Mouse (Mus musculus) limb, embryonic 15.5 days (tissue): Measurements from ENCODE around the gene Il1r1. TPM values are rescaled to one million over a fixed set of nuclear protein-coding genes. Genes with fewer than 3 reads are reported as not detected.
"Not testable (repeated sequence)": the region's sequence is repeated elsewhere in the genome, so short reads cannot be mapped to it uniquely, and the experiment has no call there.

Experiments used
- ATAC-seq: fragments of 200-750 bp; cut with Nextera tagmentation; 2 replicates; pipeline ENCODE4 v1.8.0; 2017; ENCODE audit warnings: low read depth, moderate TSS enrichment; ENCODE audit not compliant: insufficient number of reproducible peaks, low FRiP score, low TSS enrichment
- H3K27ac ChIP-seq: fragments of 300-500 bp; sonication (generic); 2 replicates; pipeline ENCODE4 v1.5.1; 2015; ENCODE audit warnings: moderate library complexity, mild to moderate bottlenecking, inconsistent platforms
- H3K27me3 ChIP-seq: fragments of 300-500 bp; sonication (generic); 2 replicates; pipeline ENCODE4 v1.6.1; 2015; ENCODE audit warnings: inconsistent platforms
- H3K36me3 ChIP-seq: fragments of 300-500 bp; sonication (generic); 2 replicates; pipeline ENCODE4 v1.6.1; 2015; ENCODE audit warnings: inconsistent platforms
- H3K4me1 ChIP-seq: fragments of 300-500 bp; sonication (generic); 2 replicates; pipeline ENCODE4 v1.6.1; 2015; ENCODE audit warnings: inconsistent platforms
- H3K4me2 ChIP-seq: fragments of 300-500 bp; sonication (generic); 2 replicates; pipeline ENCODE4 v1.6.1; 2015; ENCODE audit warnings: mild to moderate bottlenecking, inconsistent platforms
- H3K4me3 ChIP-seq: fragments of 300-500 bp; sonication (generic); 2 replicates; pipeline ENCODE4 v1.5.1; 2015; ENCODE audit warnings: mild to moderate bottlenecking, inconsistent platforms
- H3K9ac ChIP-seq: fragments of 300-500 bp; sonication (generic); 2 replicates; pipeline ENCODE4 v1.6.1; 2015; ENCODE audit warnings: inconsistent platforms
- H3K9me3 ChIP-seq: fragments of 300-500 bp; sonication (generic); 2 replicates; pipeline ENCODE4 v1.6.1; 2016; ENCODE audit warnings: inconsistent platforms
- WGBS: fragments of 180-500 bp; shearing (Covaris S2); methylation state at CpG from one replicate; pipeline ENCODE4 v1.1.7; 2015; 5-methylcytosine and 5-hydroxymethylcytosine counted together
- polyA plus RNA-seq: library from polyadenylated mRNA; unstranded; fragments of >200 nt; fragmentation: Nextera tagmentation; extraction: Ambion mirVana; gene quantifications from 2 replicates; pipeline ENCODE4 v1.2.1, GENCODE M21; 2015

Gene Il1r1
- polyA plus RNA-seq, 1 experiment from 2014 or later, result 10.4 TPM

GRCm38 (mm10) chr1:40303179-40303866 lies 78.4 kb downstream of the Il1r1 start:
- H3K4me3 ChIP-seq, result no peak overlapping the region
- H3K4me1 ChIP-seq, result no peaks in the 10 kb centered on the region
- H3K27me3 ChIP-seq, result no peaks in the 10 kb centered on the region
- no peak overlapping the region for H3K4me2 ChIP-seq
- 65% methylated on average over 7 of the region's 7 CpGs for WGBS
- no peak overlapping the region for H3K9ac ChIP-seq
- no peaks in the 10 kb centered on the region for H3K9me3 ChIP-seq
- ATAC-seq, result no peak
- no peaks in the 10 kb centered on the region for H3K36me3 ChIP-seq
- H3K27ac ChIP-seq, result no peak overlapping the region

GRCm38 (mm10) chr1:40304321-40304720 lies 79.4 kb downstream of the Il1r1 start:
- H3K9me3 ChIP-seq, H3K9ac ChIP-seq, ATAC-seq, H3K4me2 ChIP-seq, H3K36me3 ChIP-seq, H3K27ac ChIP-seq, H3K4me3 ChIP-seq, H3K4me1 ChIP-seq, H3K27me3 ChIP-seq: not testable (repeated sequence)
- WGBS, result 75% methylated on average over 4 of the region's 4 CpGs

- H3K27ac ChIP-seq, result no peak overlapping the region
- ATAC-seq, result no peak
- 84% methylated on average over 2 of the region's 2 CpGs for WGBS
These were observed 81.2 kb downstream of the Il1r1 start for GRCm38 (mm10) chr1:40306111-40306510.

GRCm38 (mm10) chr1:40311123-40311522 lies 86.2 kb downstream of the Il1r1 start:
- no peak overlapping the region for H3K9ac ChIP-seq
- H3K4me2 ChIP-seq, result no peak overlapping the region
- WGBS, result 97% methylated on average over 3 of the region's 3 CpGs
- H3K4me3 ChIP-seq, result no peak overlapping the region
- H3K27me3 ChIP-seq, result no peaks in the 10 kb centered on the region
- no peak for ATAC-seq
- H3K4me1 ChIP-seq, result no peaks in the 10 kb centered on the region
- H3K27ac ChIP-seq, result no peak overlapping the region
- 0 out of 2 replicates have a peak, but pooled peaks cover 3% of the 10 kb centered on the region for H3K36me3 ChIP-seq
- H3K9me3 ChIP-seq, result no peaks in the 10 kb centered on the region

More at GRCm38 (mm10) chr1:40306111-40306510, 81.2 kb downstream of the Il1r1 start:
- Histone ChIP-seq H3K4me3 (no peak overlapping the region), H3K4me1 (no peaks in the 10 kb centered on the region), H3K27me3 (no peaks in the 10 kb centered on the region), H3K4me2 (no peak overlapping the region), H3K9ac (no peak overlapping the region), H3K36me3 (no peaks in the 10 kb centered on the region), H3K9me3 (no peaks in the 10 kb centered on the region)

- no peaks in the 10 kb centered on the region for H3K9me3 ChIP-seq
- WGBS, result 85% methylated on average over 2 of the region's 2 CpGs
- ATAC-seq, result no peak
- H3K4me1 ChIP-seq, result no peaks in the 10 kb centered on the region
- H3K4me2 ChIP-seq, result no peak overlapping the region
- no peaks in the 10 kb centered on the region for H3K27me3 ChIP-seq
- 0 out of 2 replicates have a peak, but pooled peaks cover 3% of the 10 kb centered on the region for H3K36me3 ChIP-seq
- H3K4me3 ChIP-seq, result no peak overlapping the region
- no peak overlapping the region for H3K9ac ChIP-seq
- H3K27ac ChIP-seq, result no peak overlapping the region
These were observed 86.7 kb downstream of the Il1r1 start for GRCm38 (mm10) chr1:40311625-40312024.

- no peaks in the 10 kb centered on the region for H3K9me3 ChIP-seq
- H3K9ac ChIP-seq, result no peak overlapping the region
- H3K4me2 ChIP-seq, result no peak overlapping the region
- 0 out of 2 replicates have a peak, but pooled peaks cover 3% of the 10 kb centered on the region for H3K36me3 ChIP-seq
- no peak overlapping the region for H3K27ac ChIP-seq
- no peak for ATAC-seq
- 73% methylated on average over 12 of the region's 12 CpGs for WGBS
- no peaks in the 10 kb centered on the region for H3K27me3 ChIP-seq
- H3K4me3 ChIP-seq, result no peak overlapping the region
- no peaks in the 10 kb centered on the region for H3K4me1 ChIP-seq
These were observed 89.1 kb downstream of the Il1r1 start for GRCm38 (mm10) chr1:40314016-40314415.

GRCm38 (mm10) chr1:40317657-40318056 lies 92.8 kb downstream of the Il1r1 start:
- Histone ChIP-seq H3K9ac (no peak overlapping the region), H3K27me3 (no peaks in the 10 kb centered on the region), H3K4me2 (no peak overlapping the region), H3K4me3 (no peak overlapping the region), H3K9me3 (no peaks in the 10 kb centered on the region), H3K4me1 (no peaks in the 10 kb centered on the region), H3K36me3 (0 out of 2 replicates have a peak, but pooled peaks cover 3% of the 10 kb centered on the region), H3K27ac (no peak overlapping the region)
- ATAC-seq, result no peak
- 78% methylated on average over 8 of the region's 8 CpGs for WGBS

GRCm38 (mm10) chr1:40321824-40322223 lies 96.9 kb downstream of the Il1r1 start:
- H3K4me2 ChIP-seq, result no peak overlapping the region
- no peaks in the 10 kb centered on the region for H3K36me3 ChIP-seq
- no peak overlapping the region for H3K27ac ChIP-seq
- H3K4me3 ChIP-seq, result no peak overlapping the region
- H3K9me3 ChIP-seq, result no peaks in the 10 kb centered on the region
- H3K27me3 ChIP-seq, result peaks cover 11% of the 10 kb centered on the region
- 79% methylated on average over 6 of the region's 6 CpGs for WGBS
- no peak overlapping the region for H3K9ac ChIP-seq
- peaks cover 23% of the 10 kb centered on the region for H3K4me1 ChIP-seq
- no peak for ATAC-seq

- 82% methylated on average over 3 of the region's 3 CpGs for WGBS
These were observed 97.7 kb downstream of the Il1r1 start for GRCm38 (mm10) chr1:40322543-40322942.

GRCm38 (mm10) chr1:40324457-40324856 lies 99.6 kb downstream of the Il1r1 start, which contains the start of gene Il1rl2:
Il1rl2 (plus strand) TSS chr1:40324610.
- peak within 1 kb of the TSS; percentile 82 for H3K4me2 ChIP-seq
- H3K4me3 ChIP-seq, result peak within 1 kb of the TSS; percentile 46
- 34% methylated on average over 6 of the region's 6 CpGs for WGBS
- peaks cover 12% of the 10 kb centered on the region for H3K27me3 ChIP-seq
- peak within 1 kb of the TSS; percentile 43; the same call in 1 of the 2 replicates for H3K27ac ChIP-seq
- no peaks in the 10 kb centered on the region for H3K9me3 ChIP-seq
- no peaks in the 10 kb centered on the region for H3K36me3 ChIP-seq
- H3K4me1 ChIP-seq, result peaks cover 23% of the 10 kb centered on the region
- peak within 1 kb of the TSS; percentile 24; the same call in 1 of the 2 replicates for H3K9ac ChIP-seq
- no peak; the same call in 1 of the 2 replicates for ATAC-seq

More at GRCm38 (mm10) chr1:40322543-40322942, 97.7 kb downstream of the Il1r1 start:
- H3K4me3 ChIP-seq, result no peak overlapping the region
- no peak overlapping the region for H3K27ac ChIP-seq
- ATAC-seq, result no peak
- peaks cover 23% of the 10 kb centered on the region for H3K4me1 ChIP-seq
- H3K4me2 ChIP-seq, result no peak overlapping the region
- peaks cover 12% of the 10 kb centered on the region for H3K27me3 ChIP-seq
- no peak overlapping the region for H3K9ac ChIP-seq
- H3K9me3 ChIP-seq, result no peaks in the 10 kb centered on the region
- no peaks in the 10 kb centered on the region for H3K36me3 ChIP-seq

- Histone ChIP-seq H3K4me2 (peak overlapping the region; percentile 82), H3K9me3 (no peaks in the 10 kb centered on the region), H3K9ac (peak overlapping the region; percentile 24), H3K4me1 (peaks cover 23% of the 10 kb centered on the region), H3K27me3 (peaks cover 12% of the 10 kb centered on the region), H3K27ac (peak overlapping the region; percentile 43; the same call in 1 of the 2 replicates), H3K4me3 (peak overlapping the region; percentile 46), H3K36me3 (no peaks in the 10 kb centered on the region)
- ATAC-seq, result no peak
- WGBS, result 4% methylated on average over 22 of the region's 22 CpGs
These were observed 100.2 kb downstream of the Il1r1 start for GRCm38 (mm10) chr1:40324955-40325702.
